Mouse (Mus musculus): ENCODE results near the gene Myh2. TPM values are rescaled to one million over a fixed set of nuclear protein-coding genes. Genes with fewer than 3 reads are reported as not detected.

The Myh2 gene
- polyA plus RNA-seq, 2 experiments, result 0.16 to 0.30 TPM

DNA sequence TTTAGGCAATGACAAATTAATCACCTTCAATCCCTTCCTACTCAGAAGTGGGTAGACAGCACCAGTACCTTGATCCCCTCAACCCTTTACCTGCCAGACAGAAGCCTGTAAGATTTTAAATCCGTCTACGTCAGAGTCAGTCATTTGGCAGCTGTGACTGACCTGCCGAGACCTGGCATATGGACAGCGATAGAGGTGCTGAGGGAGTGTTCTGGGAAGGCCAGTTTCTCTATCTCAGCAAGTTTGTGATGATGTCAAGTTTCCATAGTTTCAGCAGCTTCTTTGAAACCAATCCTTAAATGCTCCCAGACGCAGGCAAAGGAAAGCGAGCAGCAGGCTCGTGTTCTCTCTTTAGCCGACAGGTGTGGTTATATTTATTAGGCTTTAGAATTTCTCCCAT lies 31.3 kb upstream of the Myh2 start:
- no peak overlapping the region for H3K4me3 ChIP-seq (replicated peaks; ENCODE audit: low read length)
- TF ChIP-seq POLR2A (IDR thresholded peaks at IDR 0.05; ENCODE audit: borderline replicate concordance, extremely low read depth, insufficient read depth, insufficient read length), result no peak
- ATAC-seq (ENCODE audit: low FRiP score, low read depth) (no peak; the same call in 1 of the 2 replicates), DNase-seq (ENCODE audit: low spot score) (no peak)
- no peak overlapping the region for H3K9ac ChIP-seq (ENCODE audit: low read depth, low read length, severe bottlenecking)
- 0 out of 2 replicates have a peak, but pooled peaks cover 3% of the 10 kb centered on the region for H3K4me1 ChIP-seq (ENCODE audit: control insufficient read depth, insufficient read depth, low read length)
- H3K27ac ChIP-seq (replicated peaks; ENCODE audit: low read depth, low read length), result no peak overlapping the region
- no peak overlapping the region for H3K4me2 ChIP-seq (replicated peaks; ENCODE audit: low read depth, low read length, severe bottlenecking)
- WGBS, result 32% methylated on average over 8 of the region's 8 CpGs
- no peaks in the 10 kb centered on the region for H3K9me3 ChIP-seq (ENCODE audit: control insufficient read depth, low read length)
- no peaks in the 10 kb centered on the region for H3K27me3 ChIP-seq (ENCODE audit: control insufficient read depth, insufficient read depth, low read length)
- H3K36me3 ChIP-seq (ENCODE audit: control insufficient read depth, insufficient read depth, low read length), result no peaks in the 10 kb centered on the region

- ATAC-seq (ENCODE audit: low FRiP score, low read depth), result no peak
- Histone ChIP-seq H3K4me2 (replicated peaks; ENCODE audit: low read depth, low read length, severe bottlenecking) (no peak overlapping the region), H3K27me3 (ENCODE audit: control insufficient read depth, insufficient read depth, low read length) (no peaks in the 10 kb centered on the region), H3K9ac (ENCODE audit: low read depth, low read length, severe bottlenecking) (no peak overlapping the region), H3K36me3 (ENCODE audit: control insufficient read depth, insufficient read depth, low read length) (no peaks in the 10 kb centered on the region), H3K9me3 (ENCODE audit: control insufficient read depth, low read length) (no peaks in the 10 kb centered on the region), H3K27ac (replicated peaks; ENCODE audit: low read depth, low read length) (no peak overlapping the region), H3K4me1 (ENCODE audit: control insufficient read depth, insufficient read depth, low read length) (0 out of 2 replicates have a peak, but pooled peaks cover 3% of the 10 kb centered on the region), H3K4me3 (replicated peaks; ENCODE audit: low read length) (no peak overlapping the region)
- WGBS, result 60% methylated on average over 5 of the region's 5 CpGs
- no peak for TF ChIP-seq POLR2A (IDR thresholded peaks at IDR 0.05; ENCODE audit: borderline replicate concordance, extremely low read depth, insufficient read depth, insufficient read length)
- no peak for DNase-seq (ENCODE audit: low spot score)
Observed at GRCm38 (mm10) chr11:67140175-67140574, 30.7 kb upstream of the Myh2 start.

GRCm38 (mm10) chr11:67141031-67141430 lies 29.8 kb upstream of the Myh2 start:
- no peak for TF ChIP-seq POLR2A (IDR thresholded peaks at IDR 0.05; ENCODE audit: borderline replicate concordance, extremely low read depth, insufficient read depth, insufficient read length)
- no peaks in the 10 kb centered on the region for H3K36me3 ChIP-seq (ENCODE audit: control insufficient read depth, insufficient read depth, low read length)
- H3K4me1 ChIP-seq (ENCODE audit: control insufficient read depth, insufficient read depth, low read length), result 0 out of 2 replicates have a peak, but pooled peaks cover 3% of the 10 kb centered on the region
- no peak for ATAC-seq (ENCODE audit: low FRiP score, low read depth)
- no peak overlapping the region for H3K4me3 ChIP-seq (replicated peaks; ENCODE audit: low read length)
- DNase-seq (ENCODE audit: low spot score), result no peak
- H3K9ac ChIP-seq (ENCODE audit: low read depth, low read length, severe bottlenecking), result no peak overlapping the region
- no peaks in the 10 kb centered on the region for H3K9me3 ChIP-seq (ENCODE audit: control insufficient read depth, low read length)
- no peak overlapping the region for H3K27ac ChIP-seq (replicated peaks; ENCODE audit: low read depth, low read length)
- WGBS, result 77% methylated on average over 6 of the region's 6 CpGs
- no peak overlapping the region for H3K4me2 ChIP-seq (replicated peaks; ENCODE audit: low read depth, low read length, severe bottlenecking)
- H3K27me3 ChIP-seq (ENCODE audit: control insufficient read depth, insufficient read depth, low read length), result no peaks in the 10 kb centered on the region

DNA sequence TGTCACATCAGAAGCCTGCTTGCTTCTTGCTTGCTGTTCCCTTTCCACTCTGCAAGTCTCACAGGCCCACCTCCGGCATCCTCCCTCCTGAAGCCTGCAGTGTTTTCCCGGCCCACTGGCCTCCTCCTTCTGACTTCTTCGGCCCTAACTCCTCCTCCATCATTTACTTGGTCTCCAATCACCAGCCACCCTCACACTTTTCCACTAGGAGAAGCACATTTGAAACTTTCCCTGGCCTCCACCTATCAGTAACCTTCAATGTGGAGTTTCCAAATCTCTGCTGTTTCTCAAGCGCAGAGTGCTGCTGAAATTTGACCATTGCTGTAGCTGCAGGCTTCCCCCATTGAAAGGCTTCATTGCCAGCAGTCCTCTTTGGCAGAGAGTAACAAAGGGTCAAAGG lies 28.8 kb upstream of the Myh2 start:
- 44% methylated on average over 4 of the region's 4 CpGs for WGBS
- no peaks in the 10 kb centered on the region for H3K27me3 ChIP-seq (ENCODE audit: control insufficient read depth, insufficient read depth, low read length)
- no peaks in the 10 kb centered on the region for H3K36me3 ChIP-seq (ENCODE audit: control insufficient read depth, insufficient read depth, low read length)
- no peak overlapping the region for H3K9ac ChIP-seq (ENCODE audit: low read depth, low read length, severe bottlenecking)
- 0 out of 2 replicates have a peak, but pooled peaks cover 3% of the 10 kb centered on the region for H3K4me1 ChIP-seq (ENCODE audit: control insufficient read depth, insufficient read depth, low read length)
- H3K4me2 ChIP-seq (replicated peaks; ENCODE audit: low read depth, low read length, severe bottlenecking), result no peak overlapping the region
- no peak for TF ChIP-seq POLR2A (IDR thresholded peaks at IDR 0.05; ENCODE audit: borderline replicate concordance, extremely low read depth, insufficient read depth, insufficient read length)
- H3K9me3 ChIP-seq (ENCODE audit: control insufficient read depth, low read length), result no peaks in the 10 kb centered on the region
- H3K27ac ChIP-seq (replicated peaks; ENCODE audit: low read depth, low read length), result no peak overlapping the region
- DNase-seq (ENCODE audit: low spot score) (no peak), ATAC-seq (ENCODE audit: low FRiP score, low read depth) (no peak)
- H3K4me3 ChIP-seq (replicated peaks; ENCODE audit: low read length), result no peak overlapping the region

GRCm38 (mm10) chr11:67143065-67143464 lies 27.8 kb upstream of the Myh2 start:
- no peak for DNase-seq (ENCODE audit: low spot score)
- H3K4me2 ChIP-seq (replicated peaks; ENCODE audit: low read depth, low read length, severe bottlenecking), result no peak overlapping the region
- no peak overlapping the region for H3K4me3 ChIP-seq (replicated peaks; ENCODE audit: low read length)
- TF ChIP-seq POLR2A (IDR thresholded peaks at IDR 0.05; ENCODE audit: borderline replicate concordance, extremely low read depth, insufficient read depth, insufficient read length), result no peak
- 0 out of 2 replicates have a peak, but pooled peaks cover 3% of the 10 kb centered on the region for H3K4me1 ChIP-seq (ENCODE audit: control insufficient read depth, insufficient read depth, low read length)
- no peak overlapping the region for H3K27ac ChIP-seq (replicated peaks; ENCODE audit: low read depth, low read length)
- H3K9ac ChIP-seq (ENCODE audit: low read depth, low read length, severe bottlenecking), result no peak overlapping the region
- H3K9me3 ChIP-seq (ENCODE audit: control insufficient read depth, low read length), result no peaks in the 10 kb centered on the region
- WGBS, result 82% methylated on average over 5 of the region's 5 CpGs
- ATAC-seq (ENCODE audit: low FRiP score, low read depth), result no peak
- no peaks in the 10 kb centered on the region for H3K36me3 ChIP-seq (ENCODE audit: control insufficient read depth, insufficient read depth, low read length)
- H3K27me3 ChIP-seq (ENCODE audit: control insufficient read depth, insufficient read depth, low read length), result no peaks in the 10 kb centered on the region
